Mouse (Mus musculus): ENCODE data around the gene Ncapd2.
"Not testable (repeated sequence)": the region's sequence is repeated elsewhere in the genome, so short reads cannot be mapped to it uniquely, and the experiment has no call there.

The Ncapd2 gene

GRCm38 (mm10) chr6:125164672-125165327 is 26.7 kb downstream of the Ncapd2 start:
- DNase-seq (ENCODE audit: low read depth) = no peak

- no peak for DNase-seq (ENCODE audit: low read depth)
Measured at GRCm38 (mm10) chr6:125163801-125164657, 27.5 kb downstream of the Ncapd2 start.

GRCm38 (mm10) chr6:125162615-125163305 is 28.7 kb downstream of the Ncapd2 start:
- DNase-seq (ENCODE audit: low read depth) = not testable (repeated sequence)

- DNase-seq (ENCODE audit: low read depth) = not testable (repeated sequence)
Measured at GRCm38 (mm10) chr6:125161971-125162370, 29.5 kb downstream of the Ncapd2 start.

- peak; percentile 79 for DNase-seq (ENCODE audit: low read depth)
Measured at GRCm38 (mm10) chr6:125160854-125161760, 30.4 kb downstream of the Ncapd2 start.

- no peak for DNase-seq (ENCODE audit: low read depth)
Measured at GRCm38 (mm10) chr6:125160558-125160853, 31.0 kb downstream of the Ncapd2 start.

- DNase-seq (ENCODE audit: low read depth) = no peak
Measured at GRCm38 (mm10) chr6:125159773-125160557, 31.5 kb downstream of the Ncapd2 start.

GRCm38 (mm10) chr6:125158944-125159492 is 32.5 kb downstream of the Ncapd2 start:
- no peak for DNase-seq (ENCODE audit: low read depth)

GRCm38 (mm10) chr6:125156903-125157614 is 34.4 kb downstream of the Ncapd2 start:
- DNase-seq (ENCODE audit: low read depth) = no peak

- DNase-seq (ENCODE audit: low read depth) = no peak
Measured at GRCm38 (mm10) chr6:125156491-125156890, 35.0 kb downstream of the Ncapd2 start.

GRCm38 (mm10) chr6:125155262-125155661 is 36.2 kb downstream of the Ncapd2 start:
- no peak for DNase-seq (ENCODE audit: low read depth)

- DNase-seq (ENCODE audit: low read depth) = no peak
Measured at GRCm38 (mm10) chr6:125154550-125154949, 37.0 kb downstream of the Ncapd2 start.

GRCm38 (mm10) chr6:125153682-125154081 is 37.8 kb downstream of the Ncapd2 start:
- DNase-seq (ENCODE audit: low read depth) = no peak

GRCm38 (mm10) chr6:125153018-125153389 is 38.5 kb downstream of the Ncapd2 start:
- no peak for DNase-seq (ENCODE audit: low read depth)

GRCm38 (mm10) chr6:125152212-125153017 is 39.1 kb downstream of the Ncapd2 start:
- no peak for DNase-seq (ENCODE audit: low read depth)

- DNase-seq (ENCODE audit: low read depth) = no peak
Measured at GRCm38 (mm10) chr6:125149569-125149950, 41.9 kb downstream of the Ncapd2 start.

- peak; percentile 82 for DNase-seq (ENCODE audit: low read depth)
Measured at GRCm38 (mm10) chr6:125148926-125149568, 42.5 kb downstream of the Ncapd2 start.

GRCm38 (mm10) chr6:125148251-125148925 is 43.1 kb downstream of the Ncapd2 start:
- DNase-seq (ENCODE audit: low read depth) = no peak

All from fibroblast of lung, adult 2 months (primary cell).